Mouse (Mus musculus): ENCODE results near the gene Cilp. TPM values are rescaled to one million over a fixed set of nuclear protein-coding genes. Genes with fewer than 3 reads are reported as not detected.

The Cilp gene
- polyA plus RNA-seq, 1 experiment from 2014 or later, result not detected

- ATAC-seq (ENCODE audit: insufficient number of reproducible peaks, insufficient read depth, low FRiP score, low read depth), result no peak
- no peak overlapping the region for H3K4me3 ChIP-seq (ENCODE audit: control insufficient read depth in 1 of 2, insufficient read depth in 1 of 2, low read depth in 1 of 2, low read length in 2 of 2)
- H3K36me3 ChIP-seq (ENCODE audit: control insufficient read depth, insufficient read depth, low read length), result peaks cover 22% of the 10 kb centered on the region; the same call in 1 of the 2 replicates
- H3K9me3 ChIP-seq (ENCODE audit: control insufficient read depth, low read length), result no peaks in the 10 kb centered on the region
- H3K27ac ChIP-seq (replicated peaks in 1 of 2; ENCODE audit: control insufficient read depth in 1 of 2, insufficient read depth in 1 of 2, low read depth in 2 of 2, low read length in 2 of 2), result no peak overlapping the region
- no peak overlapping the region for H3K9ac ChIP-seq (ENCODE audit: low read length)
- no peaks in the 10 kb centered on the region for H3K27me3 ChIP-seq (ENCODE audit: control insufficient read depth, insufficient read depth, low read length)
- no peak overlapping the region for H3K4me2 ChIP-seq (ENCODE audit: low read length)
- WGBS, result 78% methylated on average over 6 of the region's 6 CpGs
- H3K4me1 ChIP-seq (ENCODE audit: control insufficient read depth in 2 of 2, insufficient read depth in 2 of 2, low read length in 2 of 2), result no peaks in the 10 kb centered on the region
Observed at GRCm38 (mm10) chr9:65230250-65230649, 34.7 kb upstream of the Cilp start.

GRCm38 (mm10) chr9:65231284-65231683 lies 33.7 kb upstream of the Cilp start:
- H3K4me1 ChIP-seq (ENCODE audit: control insufficient read depth in 2 of 2, insufficient read depth in 2 of 2, low read length in 2 of 2), result no peaks in the 10 kb centered on the region
- no peak overlapping the region for H3K4me3 ChIP-seq (ENCODE audit: control insufficient read depth in 1 of 2, insufficient read depth in 1 of 2, low read depth in 1 of 2, low read length in 2 of 2)
- no peak overlapping the region for H3K4me2 ChIP-seq (ENCODE audit: low read length)
- H3K9ac ChIP-seq (ENCODE audit: low read length), result no peak overlapping the region
- ATAC-seq (ENCODE audit: insufficient number of reproducible peaks, insufficient read depth, low FRiP score, low read depth), result no peak
- H3K27me3 ChIP-seq (ENCODE audit: control insufficient read depth, insufficient read depth, low read length), result no peaks in the 10 kb centered on the region
- no peaks in the 10 kb centered on the region for H3K9me3 ChIP-seq (ENCODE audit: control insufficient read depth, low read length)
- H3K27ac ChIP-seq (replicated peaks in 1 of 2; ENCODE audit: control insufficient read depth in 1 of 2, insufficient read depth in 1 of 2, low read depth in 2 of 2, low read length in 2 of 2), result no peak overlapping the region
- peaks cover 18% of the 10 kb centered on the region for H3K36me3 ChIP-seq (ENCODE audit: control insufficient read depth, insufficient read depth, low read length)
- WGBS, result 58% methylated on average over 8 of the region's 8 CpGs

GRCm38 (mm10) chr9:65233243-65233985 lies 31.6 kb upstream of the Cilp start:
- Histone ChIP-seq H3K4me1 (ENCODE audit: control insufficient read depth in 2 of 2, insufficient read depth in 2 of 2, low read length in 2 of 2) (no peaks in the 10 kb centered on the region), H3K9ac (ENCODE audit: low read length) (no peak overlapping the region), H3K27me3 (ENCODE audit: control insufficient read depth, insufficient read depth, low read length) (no peaks in the 10 kb centered on the region), H3K36me3 (ENCODE audit: control insufficient read depth, insufficient read depth, low read length) (peaks cover 16% of the 10 kb centered on the region), H3K4me3 (ENCODE audit: control insufficient read depth in 1 of 2, insufficient read depth in 1 of 2, low read depth in 1 of 2, low read length in 2 of 2) (no peak overlapping the region), H3K4me2 (ENCODE audit: low read length) (no peak overlapping the region), H3K9me3 (ENCODE audit: control insufficient read depth, low read length) (no peaks in the 10 kb centered on the region), H3K27ac (replicated peaks in 1 of 2; ENCODE audit: control insufficient read depth in 1 of 2, insufficient read depth in 1 of 2, low read depth in 2 of 2, low read length in 2 of 2) (no peak overlapping the region)
- ATAC-seq (ENCODE audit: insufficient number of reproducible peaks, insufficient read depth, low FRiP score, low read depth), result no peak
- WGBS, result 87% methylated on average over 9 of the region's 9 CpGs

GRCm38 (mm10) chr9:65234734-65235133 lies 30.2 kb upstream of the Cilp start:
- H3K36me3 ChIP-seq (ENCODE audit: control insufficient read depth, insufficient read depth, low read length), result peaks cover 16% of the 10 kb centered on the region
- no peak overlapping the region for H3K27ac ChIP-seq (replicated peaks in 1 of 2; ENCODE audit: control insufficient read depth in 1 of 2, insufficient read depth in 1 of 2, low read depth in 2 of 2, low read length in 2 of 2)
- no peaks in the 10 kb centered on the region for H3K9me3 ChIP-seq (ENCODE audit: control insufficient read depth, low read length)
- H3K4me2 ChIP-seq (ENCODE audit: low read length), result no peak overlapping the region
- H3K4me1 ChIP-seq (ENCODE audit: control insufficient read depth in 2 of 2, insufficient read depth in 2 of 2, low read length in 2 of 2), result no peaks in the 10 kb centered on the region
- no peak for ATAC-seq (ENCODE audit: insufficient number of reproducible peaks, insufficient read depth, low FRiP score, low read depth)
- no peak overlapping the region for H3K9ac ChIP-seq (ENCODE audit: low read length)
- no peaks in the 10 kb centered on the region for H3K27me3 ChIP-seq (ENCODE audit: control insufficient read depth, insufficient read depth, low read length)
- H3K4me3 ChIP-seq (ENCODE audit: control insufficient read depth in 1 of 2, insufficient read depth in 1 of 2, low read depth in 1 of 2, low read length in 2 of 2), result no peak overlapping the region
- WGBS, result 70% methylated on average over 3 of the region's 3 CpGs

- ATAC-seq (ENCODE audit: insufficient number of reproducible peaks, insufficient read depth, low FRiP score, low read depth), result no peak
- Histone ChIP-seq H3K4me1 (ENCODE audit: control insufficient read depth in 2 of 2, insufficient read depth in 2 of 2, low read length in 2 of 2) (no peaks in the 10 kb centered on the region), H3K4me3 (ENCODE audit: control insufficient read depth in 1 of 2, insufficient read depth in 1 of 2, low read depth in 1 of 2, low read length in 2 of 2) (no peak overlapping the region), H3K27me3 (ENCODE audit: control insufficient read depth, insufficient read depth, low read length) (no peaks in the 10 kb centered on the region), H3K9ac (ENCODE audit: low read length) (no peak overlapping the region), H3K36me3 (ENCODE audit: control insufficient read depth, insufficient read depth, low read length) (peaks cover 9% of the 10 kb centered on the region), H3K4me2 (ENCODE audit: low read length) (no peak overlapping the region), H3K9me3 (ENCODE audit: control insufficient read depth, low read length) (no peaks in the 10 kb centered on the region), H3K27ac (replicated peaks in 1 of 2; ENCODE audit: control insufficient read depth in 1 of 2, insufficient read depth in 1 of 2, low read depth in 2 of 2, low read length in 2 of 2) (no peak overlapping the region)
- 24% methylated on average over 1 of the region's 1 CpGs for WGBS
Observed at GRCm38 (mm10) chr9:65235601-65236000, 29.4 kb upstream of the Cilp start.

GRCm38 (mm10) chr9:65237616-65238015 lies 27.4 kb upstream of the Cilp start:
- H3K9ac ChIP-seq (ENCODE audit: low read length), result no peak overlapping the region
- ATAC-seq (ENCODE audit: insufficient number of reproducible peaks, insufficient read depth, low FRiP score, low read depth), result no peak
- 70% methylated on average over 11 of the region's 11 CpGs for WGBS

GRCm38 (mm10) chr9:65238191-65238760 lies 26.7 kb upstream of the Cilp start:
- Histone ChIP-seq H3K36me3 (ENCODE audit: control insufficient read depth, insufficient read depth, low read length) (peaks cover 9% of the 10 kb centered on the region), H3K9ac (ENCODE audit: low read length) (no peak overlapping the region), H3K27me3 (ENCODE audit: control insufficient read depth, insufficient read depth, low read length) (no peaks in the 10 kb centered on the region), H3K4me3 (ENCODE audit: control insufficient read depth in 1 of 2, insufficient read depth in 1 of 2, low read depth in 1 of 2, low read length in 2 of 2) (no peak overlapping the region), H3K4me2 (ENCODE audit: low read length) (no peak overlapping the region), H3K27ac (replicated peaks in 1 of 2; ENCODE audit: control insufficient read depth in 1 of 2, insufficient read depth in 1 of 2, low read depth in 2 of 2, low read length in 2 of 2) (no peak overlapping the region), H3K4me1 (ENCODE audit: control insufficient read depth in 2 of 2, insufficient read depth in 2 of 2, low read length in 2 of 2) (no peaks in the 10 kb centered on the region), H3K9me3 (ENCODE audit: control insufficient read depth, low read length) (no peaks in the 10 kb centered on the region)
- WGBS, result 79% methylated on average over 13 of the region's 13 CpGs
- ATAC-seq (ENCODE audit: insufficient number of reproducible peaks, insufficient read depth, low FRiP score, low read depth), result no peak

More at GRCm38 (mm10) chr9:65237616-65238015, 27.4 kb upstream of the Cilp start:
- H3K4me1 ChIP-seq (ENCODE audit: control insufficient read depth in 2 of 2, insufficient read depth in 2 of 2, low read length in 2 of 2), result no peaks in the 10 kb centered on the region
- H3K36me3 ChIP-seq (ENCODE audit: control insufficient read depth, insufficient read depth, low read length), result peaks cover 9% of the 10 kb centered on the region
- H3K27ac ChIP-seq (replicated peaks in 1 of 2; ENCODE audit: control insufficient read depth in 1 of 2, insufficient read depth in 1 of 2, low read depth in 2 of 2, low read length in 2 of 2), result no peak overlapping the region
- H3K4me3 ChIP-seq (ENCODE audit: control insufficient read depth in 1 of 2, insufficient read depth in 1 of 2, low read depth in 1 of 2, low read length in 2 of 2), result no peak overlapping the region
- no peak overlapping the region for H3K4me2 ChIP-seq (ENCODE audit: low read length)
- H3K9me3 ChIP-seq (ENCODE audit: control insufficient read depth, low read length), result no peaks in the 10 kb centered on the region
- no peaks in the 10 kb centered on the region for H3K27me3 ChIP-seq (ENCODE audit: control insufficient read depth, insufficient read depth, low read length)
